Mouse (Mus musculus) liver, embryonic 14.5 days (tissue): Measurements from ENCODE around the gene Klhdc2.

Experiments
- CTCF ChIP-seq: IDR thresholded peaks from 2 replicates; pipeline ENCODE4 v1.5.1; 2016; ENCODE audit warnings: antibody characterized with exemption, low read depth, control low read depth
- EP300 ChIP-seq: IDR thresholded peaks from 2 replicates; pipeline ENCODE4 v1.6.1; 2016; ENCODE audit warnings: antibody characterized with exemption, low read depth

DNA sequence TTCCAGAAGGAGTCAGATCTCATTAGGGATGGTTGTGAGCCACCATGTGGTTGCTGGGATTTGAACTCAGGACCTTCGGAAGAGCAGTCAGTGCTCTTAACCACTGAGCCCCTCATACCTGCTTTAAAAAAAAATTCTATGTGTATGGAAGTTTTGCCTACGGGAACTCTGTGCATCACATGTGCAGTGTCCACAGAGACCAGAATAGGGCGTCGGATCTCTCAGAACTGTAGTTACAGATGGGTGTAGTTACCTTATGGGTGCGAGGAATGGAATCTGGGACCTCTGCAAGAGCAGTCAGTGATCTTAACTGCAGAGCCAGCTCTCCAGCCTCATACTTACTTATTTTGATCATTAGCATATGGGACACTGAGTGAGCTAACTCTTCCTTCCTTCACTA lies 34.2 kb upstream of the Klhdc2 start:
- TF ChIP-seq EP300 (no peak), CTCF (no peak)
